Mouse (Mus musculus): ENCODE measurements at regions not wholly inside any gene's neighbourhood (a gene's known extent, or its start where the extent isn't known, plus 50 kb on each side); places are given as distances from the start of the nearest gene placed in this dataset.

DNA sequence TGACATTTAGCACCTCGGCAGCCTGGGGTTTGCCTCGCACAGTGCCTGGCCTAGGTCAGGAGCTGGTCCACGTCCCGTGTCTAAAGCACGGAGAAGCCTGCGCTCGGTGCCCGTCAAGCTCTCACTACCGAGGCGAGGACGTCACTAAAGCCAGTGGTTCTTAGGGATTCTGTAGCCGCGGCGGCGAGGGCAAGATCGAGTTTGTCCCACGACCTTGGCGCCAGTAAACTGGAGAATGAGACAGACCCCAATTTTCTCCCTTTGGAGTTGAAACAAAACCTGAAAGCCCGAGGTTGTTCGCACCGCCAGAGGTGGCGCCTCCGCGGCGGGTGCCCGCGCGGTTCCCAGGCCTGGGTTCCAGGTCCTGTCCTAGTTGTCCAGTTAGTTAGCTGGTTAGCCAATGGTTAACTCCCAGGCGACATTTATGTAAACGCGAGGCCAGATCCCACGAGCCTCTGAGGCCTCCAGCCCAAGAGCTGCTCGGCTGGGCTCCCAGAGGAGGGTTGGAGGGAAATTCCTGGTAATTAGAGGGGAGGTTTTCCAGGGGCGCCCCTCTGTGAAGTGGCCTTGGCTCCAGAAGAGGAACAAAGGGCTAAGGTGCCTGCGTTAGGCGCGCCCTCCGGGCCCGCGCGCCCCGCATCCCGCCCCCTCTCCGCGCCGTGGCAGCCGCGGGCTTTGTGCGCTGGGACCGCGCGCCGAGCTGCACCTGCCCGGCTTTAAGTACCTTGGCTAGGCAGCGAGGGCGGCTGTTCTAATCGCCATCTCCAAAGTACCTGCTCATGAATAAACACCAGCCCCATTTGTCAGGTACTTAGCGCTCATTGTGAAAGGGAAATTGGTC is 74.0 kb downstream of the Rhcg start:
- no peak for DNase-seq (ENCODE audit: low spot score in 2 of 2)

DNA sequence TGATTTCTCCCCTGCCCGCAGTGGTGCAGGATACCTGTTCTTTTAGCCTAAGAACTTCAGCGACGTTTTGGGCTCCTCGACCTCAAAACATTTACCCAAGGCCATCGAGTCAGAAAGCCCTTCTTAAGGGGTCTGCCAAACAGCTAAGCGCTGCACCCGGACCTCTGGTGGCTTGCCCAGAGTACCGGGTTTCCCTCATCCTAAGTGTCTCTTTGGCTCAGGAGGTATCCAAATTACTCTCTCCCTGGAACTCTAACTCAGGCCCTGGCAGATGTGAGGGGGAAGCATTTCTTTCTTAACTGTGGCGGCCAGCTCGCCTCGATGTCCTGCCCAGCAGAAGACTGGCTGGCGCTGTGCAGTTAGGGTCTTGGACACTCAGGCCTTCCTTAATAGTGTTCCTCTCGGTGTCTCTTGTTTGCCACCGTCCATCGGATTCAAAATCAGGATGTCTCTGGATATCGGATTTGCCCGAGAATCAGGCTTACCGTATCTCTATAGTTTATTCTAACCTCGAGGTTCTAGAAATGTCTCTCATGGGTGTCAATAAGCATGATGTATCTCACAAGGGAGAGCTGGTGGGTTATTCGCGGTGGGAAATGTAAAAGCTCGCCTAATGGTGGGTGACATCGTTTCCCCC is 75.0 kb downstream of the Rhcg start:
- DNase-seq (ENCODE audit: low spot score in 2 of 2) = no peak

DNA sequence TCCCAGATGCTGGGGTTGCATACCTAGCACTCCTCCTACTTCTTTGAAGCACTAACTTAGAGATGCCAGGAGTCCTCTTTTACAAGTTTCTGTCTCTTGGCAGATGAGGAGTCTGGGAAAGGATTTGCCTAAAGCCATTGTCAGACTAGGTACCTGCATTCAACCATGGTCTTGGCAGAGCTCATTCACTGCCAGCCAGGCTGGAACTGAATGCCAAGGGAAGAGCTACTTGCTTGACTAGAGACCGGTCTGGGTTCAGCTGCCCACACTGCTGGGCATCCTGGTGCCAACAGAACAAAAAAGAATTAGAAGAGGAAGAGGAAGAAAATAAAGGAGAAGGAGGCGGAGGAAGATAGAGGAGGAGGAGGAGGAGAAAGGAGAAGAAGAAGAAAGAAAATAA is 74.1 kb upstream of the Polg start:
- DNase-seq (ENCODE audit: low spot score in 2 of 2) = no peak

DNA sequence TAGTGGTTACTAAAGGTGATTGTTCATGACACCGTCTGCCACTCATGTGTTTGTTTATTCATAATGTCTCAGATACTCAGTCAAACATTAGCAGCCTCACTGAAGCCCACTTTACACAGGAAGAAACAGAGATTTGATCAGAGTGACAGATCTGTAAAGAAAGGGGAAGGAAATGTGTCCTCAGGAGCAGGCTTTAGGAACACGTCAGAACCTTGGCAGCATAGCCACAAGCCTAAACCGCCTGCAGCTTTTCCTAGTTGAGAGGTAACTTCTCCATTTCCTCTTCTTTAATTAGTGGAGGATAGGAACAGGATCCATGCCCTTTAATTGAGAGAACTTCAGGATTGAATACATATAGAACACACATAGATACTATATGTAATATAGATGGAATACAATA is 73.3 kb upstream of the Polg start:
- no peak for DNase-seq (ENCODE audit: low spot score in 2 of 2)

DNA sequence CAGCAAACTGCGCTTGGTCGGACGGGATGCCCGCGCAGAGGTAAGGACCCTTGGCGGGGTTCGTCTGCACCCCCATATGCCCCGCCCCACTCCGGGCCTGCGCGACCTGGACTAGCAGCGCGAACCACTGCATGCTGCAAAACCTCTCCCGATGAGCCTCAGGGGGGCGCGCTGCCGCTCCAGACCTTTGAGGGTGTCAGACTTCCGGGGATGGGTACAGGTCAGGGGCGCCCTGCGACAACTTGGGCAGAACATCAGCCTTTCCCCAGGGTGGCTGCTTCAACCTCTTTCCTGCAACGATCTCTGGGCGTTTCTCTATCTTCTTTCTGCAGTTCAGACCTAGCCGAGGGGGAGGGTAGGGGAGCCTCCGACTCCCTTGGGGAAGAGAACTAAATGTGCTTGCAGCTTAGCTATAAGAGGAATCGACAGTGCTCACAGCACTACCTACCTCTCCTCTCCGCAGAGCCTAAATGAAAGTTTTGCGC is 70.0 kb upstream of the Polg start:
- DNase-seq (ENCODE audit: low spot score in 2 of 2) = peak; percentile 56 to 72

DNA sequence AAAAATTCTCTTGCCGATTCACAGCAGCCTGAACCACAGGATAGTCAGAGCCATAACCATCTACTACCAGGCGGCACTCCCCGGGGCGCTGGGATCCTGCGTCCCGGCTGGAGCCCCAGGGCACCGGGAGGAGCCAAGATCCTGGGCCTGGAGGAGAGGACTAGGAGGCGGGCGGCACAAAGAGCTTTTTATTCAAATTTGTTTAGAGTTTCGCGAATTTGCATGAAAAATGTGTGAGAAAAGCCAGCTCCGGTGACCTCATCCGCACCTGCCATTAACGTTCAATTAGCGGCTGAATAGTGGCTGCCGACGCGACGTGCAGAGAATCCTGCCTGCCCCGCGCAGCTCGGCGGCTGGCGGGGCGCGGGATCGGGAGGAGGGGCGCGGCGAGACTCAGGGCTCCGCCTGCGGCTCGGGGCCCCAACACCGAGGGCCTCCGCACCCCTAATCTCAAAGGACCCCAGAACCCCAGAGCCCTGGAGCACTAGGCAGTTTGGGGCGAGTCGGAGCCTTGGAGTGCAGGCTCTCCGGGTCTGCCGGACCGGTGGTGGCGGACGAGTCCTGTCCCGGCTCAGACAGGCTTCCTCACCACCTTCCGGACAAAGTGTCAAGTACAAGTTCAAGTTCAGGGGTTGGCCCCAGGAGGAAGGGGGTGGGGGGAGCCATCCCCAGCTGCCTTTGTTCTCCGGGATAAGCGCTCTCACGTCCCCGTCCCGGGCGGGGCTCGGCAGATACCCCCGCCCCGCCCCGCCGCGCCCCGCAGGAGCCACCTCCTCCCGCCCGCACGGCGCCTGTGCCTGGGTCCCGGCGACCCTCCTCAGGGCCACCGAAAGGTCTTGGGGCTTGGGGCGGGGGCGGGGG is 69.3 kb upstream of the Polg start:
- DNase-seq (ENCODE audit: low spot score in 2 of 2) = peak in 1 of 2 experiments; percentile 71

DNA sequence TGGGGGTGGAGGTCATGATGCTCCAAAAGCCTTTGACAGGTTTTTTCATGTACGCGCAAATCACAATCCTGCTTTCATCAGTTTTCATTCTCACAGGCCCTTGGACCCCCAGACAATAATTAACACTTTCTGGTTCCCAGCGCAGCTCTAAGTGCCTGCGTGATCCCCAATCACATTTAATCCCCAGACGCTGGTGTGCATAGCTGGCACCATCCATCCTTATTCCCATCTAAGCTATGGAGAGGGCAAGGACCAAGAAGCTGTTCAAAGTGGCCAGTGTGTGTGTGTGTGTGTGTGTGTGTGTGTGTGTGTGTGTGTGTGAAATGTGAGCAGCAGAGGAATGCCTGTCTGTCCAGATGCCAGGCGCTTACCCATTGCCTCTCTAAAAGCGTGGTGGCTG is 68.7 kb upstream of the Polg start:
- no peak for DNase-seq (ENCODE audit: low spot score in 2 of 2)

DNA sequence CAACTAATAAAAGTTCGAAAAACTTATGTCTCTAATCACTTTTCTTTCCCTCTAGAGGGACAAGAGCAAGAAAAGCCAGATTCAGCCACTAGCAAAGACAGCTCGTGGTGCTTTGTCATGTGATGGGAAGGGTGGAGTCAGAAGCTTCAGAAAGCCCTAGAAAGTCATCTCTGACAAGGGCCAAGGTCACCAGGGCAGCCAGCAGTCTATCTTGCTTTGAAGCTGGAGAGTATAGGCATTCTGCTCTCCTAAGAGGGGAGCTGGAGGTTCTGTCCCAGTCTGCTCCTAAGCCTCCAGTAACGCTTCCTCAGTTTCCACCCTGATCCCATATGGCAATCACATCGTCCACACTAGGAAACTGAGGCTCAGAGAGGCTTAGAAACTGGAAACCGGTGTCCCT is 68.2 kb upstream of the Polg start:
- no peak for DNase-seq (ENCODE audit: low spot score in 2 of 2)

DNA sequence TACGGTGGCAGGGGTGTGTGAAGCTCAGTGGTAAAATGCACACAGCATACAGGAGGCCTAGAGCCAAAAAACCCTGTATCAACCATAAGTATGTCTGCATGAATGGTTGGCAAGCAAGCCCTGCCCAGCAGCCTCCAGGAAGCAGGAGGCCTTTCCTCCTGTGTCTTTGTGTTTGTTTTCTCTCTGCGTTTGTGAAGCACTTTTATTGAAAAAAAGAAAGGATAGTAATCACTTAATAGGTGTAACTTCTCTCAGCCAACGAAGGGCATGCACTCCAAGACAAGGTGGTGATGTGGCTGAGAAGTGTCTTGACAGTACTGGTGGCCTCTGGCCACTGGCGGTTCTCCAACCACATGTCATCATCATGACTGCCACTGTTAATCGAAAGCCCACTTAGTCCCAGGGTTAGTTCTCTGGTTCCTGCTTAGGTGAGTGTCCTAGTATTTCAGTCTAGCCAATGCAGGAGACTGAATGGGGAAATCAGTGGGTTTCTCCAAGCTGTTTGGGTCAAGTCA is 66.5 kb upstream of the Polg start:
- DNase-seq (ENCODE audit: low spot score in 2 of 2) = peak in 1 of 2 experiments; percentile 29

DNA sequence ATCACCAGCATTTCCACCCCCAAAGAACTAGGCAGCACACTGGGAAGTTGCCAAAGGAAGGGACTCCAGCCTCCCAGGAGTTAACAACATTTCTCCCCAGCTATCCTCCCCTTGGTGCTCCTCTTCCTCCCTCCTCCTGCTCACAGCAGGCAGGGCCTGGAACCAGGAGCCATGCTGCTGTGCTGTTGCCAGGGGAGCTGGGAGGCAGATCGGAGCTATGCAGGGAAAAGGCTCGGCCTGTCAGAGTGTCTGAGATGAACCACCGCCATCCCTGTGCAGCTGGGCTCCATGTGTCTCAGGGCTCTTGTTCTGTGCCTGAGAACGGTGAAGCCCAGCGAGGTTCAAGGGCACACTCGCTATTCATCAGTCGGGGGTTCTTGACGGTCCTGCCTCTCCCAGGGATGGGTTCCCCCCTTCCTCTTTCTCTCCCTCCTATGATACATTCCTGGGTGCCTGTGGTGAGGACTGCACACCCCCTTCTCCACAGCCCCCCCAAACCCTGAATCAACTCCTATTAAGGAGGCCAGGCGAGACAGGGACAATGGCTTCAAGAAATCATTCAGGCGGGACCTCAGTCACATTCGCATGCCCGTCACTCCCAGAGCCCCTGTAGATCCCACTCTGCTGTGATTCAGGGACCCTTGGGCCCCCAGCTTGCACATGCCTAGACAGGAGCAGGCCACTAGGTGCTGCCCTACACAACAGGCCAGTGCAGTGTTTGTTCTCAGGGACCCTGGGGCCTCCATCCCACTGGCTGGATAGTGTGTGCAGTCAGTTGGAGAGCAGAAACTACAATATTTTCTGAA is 65.6 kb upstream of the Polg start:
- peak in 1 of 2 experiments; percentile 53 for DNase-seq (ENCODE audit: low spot score in 2 of 2)

DNA sequence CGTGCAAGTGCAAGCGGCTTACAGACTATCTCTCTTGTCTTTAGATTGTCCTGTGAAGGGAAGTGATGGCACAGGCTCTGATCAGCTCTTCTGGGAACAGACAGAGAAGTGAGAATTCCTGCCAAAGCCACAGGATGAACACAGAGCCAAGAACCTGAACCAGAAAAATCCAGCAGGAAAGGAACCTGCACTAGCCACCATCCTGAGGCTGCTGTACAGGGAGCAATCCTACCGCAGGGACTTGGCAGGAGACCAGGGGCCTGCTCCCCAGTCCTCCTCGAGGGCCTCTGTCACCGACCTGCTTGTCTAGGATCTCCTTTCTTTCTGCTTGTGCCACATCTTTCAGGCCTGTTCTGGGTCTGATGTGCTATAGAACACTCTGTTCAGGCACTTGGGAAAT is 65.0 kb upstream of the Polg start:
- peak in 1 of 2 experiments; percentile 46 for DNase-seq (ENCODE audit: low spot score in 2 of 2)

DNA sequence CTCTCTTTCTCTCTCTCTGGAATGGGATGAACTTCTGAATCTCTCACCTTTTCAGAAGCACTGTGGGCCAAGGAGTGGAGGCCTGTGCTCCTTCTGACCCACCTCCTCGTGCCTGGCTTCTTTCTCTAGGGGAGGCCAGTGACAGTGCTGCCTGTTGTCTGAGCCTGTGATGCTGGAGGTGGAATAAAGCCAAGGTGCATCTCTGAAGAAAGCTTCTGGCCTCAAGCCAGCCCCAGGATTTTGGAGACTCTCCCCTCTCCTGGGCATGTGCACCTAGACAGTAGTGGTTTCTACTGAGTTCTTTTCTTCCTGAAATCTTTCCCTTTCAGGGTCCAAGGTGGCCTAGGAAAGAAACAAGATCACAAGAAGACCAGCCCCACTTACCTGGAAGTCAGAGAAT is 63.3 kb upstream of the Polg start:
- peak in 1 of 2 experiments; percentile 43 for DNase-seq (ENCODE audit: low spot score in 2 of 2)

DNA sequence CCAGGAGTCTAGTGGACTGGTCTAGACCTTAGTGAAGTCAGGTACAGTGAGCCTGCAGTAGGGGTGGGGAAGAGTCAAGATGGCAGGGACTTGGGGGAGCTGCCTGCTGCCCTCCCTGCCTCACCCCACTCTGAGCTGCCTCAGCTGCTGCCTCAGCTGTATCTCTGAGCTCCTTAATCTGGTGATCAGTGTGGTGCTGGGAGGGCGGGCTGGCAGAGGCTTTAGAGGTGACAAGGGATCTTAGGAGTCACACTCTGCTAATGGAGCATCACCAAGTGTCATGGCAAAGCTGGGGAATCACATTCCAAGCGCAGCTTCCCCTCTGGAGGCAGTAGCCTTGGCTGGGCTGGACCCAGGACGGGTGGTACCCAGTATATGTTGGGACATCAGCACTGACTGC is 61.8 kb upstream of the Polg start:
- DNase-seq (ENCODE audit: low spot score in 2 of 2) = no peak

DNA sequence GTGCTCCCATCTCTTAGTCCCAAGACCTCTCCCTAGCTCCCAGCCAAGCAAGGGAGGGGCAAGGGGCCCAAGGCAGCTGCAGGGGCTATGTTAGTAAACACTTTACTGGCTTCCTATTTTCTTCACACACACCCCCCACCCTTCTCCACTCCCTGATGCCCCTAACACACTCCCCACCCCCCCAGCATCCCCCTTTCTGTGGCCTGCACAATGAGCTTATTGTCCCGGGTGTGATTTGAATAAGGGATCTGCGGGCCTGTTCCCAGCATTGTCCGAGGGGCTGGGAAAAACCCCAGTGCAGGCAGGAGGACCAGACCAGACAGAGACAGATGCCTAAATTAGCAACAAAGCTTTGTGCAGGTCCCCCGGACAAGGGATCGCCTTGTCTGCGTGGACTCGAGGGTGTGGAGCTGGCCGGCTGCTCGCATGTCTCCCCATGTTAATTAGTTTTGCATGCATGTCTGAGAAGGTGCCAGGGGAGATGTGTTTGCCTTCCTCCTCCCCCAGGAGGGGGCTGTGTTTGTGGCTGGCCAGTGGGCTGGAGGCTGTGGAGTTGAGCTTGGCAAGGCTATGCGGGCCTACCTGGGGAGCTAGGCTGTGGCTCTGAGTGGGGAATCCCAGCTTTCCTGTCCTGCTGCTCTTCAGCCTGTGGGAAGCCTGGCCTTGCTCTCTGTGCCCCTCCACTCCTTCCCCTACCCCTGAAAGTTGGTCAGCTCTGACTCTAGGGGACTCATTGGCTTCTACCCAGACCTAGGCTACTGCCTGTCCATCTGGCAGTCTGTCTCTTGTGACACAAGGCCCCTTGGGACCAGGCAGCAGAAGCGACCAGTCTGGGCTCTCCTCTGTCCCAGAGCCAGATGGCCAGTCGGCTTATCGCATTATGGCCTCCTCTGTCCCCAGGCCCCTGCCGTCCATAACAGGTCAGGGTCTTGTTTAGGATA is 59.8 kb upstream of the Polg start:
- peak in 1 of 2 experiments; percentile 68 for DNase-seq (ENCODE audit: low spot score in 2 of 2)

DNA sequence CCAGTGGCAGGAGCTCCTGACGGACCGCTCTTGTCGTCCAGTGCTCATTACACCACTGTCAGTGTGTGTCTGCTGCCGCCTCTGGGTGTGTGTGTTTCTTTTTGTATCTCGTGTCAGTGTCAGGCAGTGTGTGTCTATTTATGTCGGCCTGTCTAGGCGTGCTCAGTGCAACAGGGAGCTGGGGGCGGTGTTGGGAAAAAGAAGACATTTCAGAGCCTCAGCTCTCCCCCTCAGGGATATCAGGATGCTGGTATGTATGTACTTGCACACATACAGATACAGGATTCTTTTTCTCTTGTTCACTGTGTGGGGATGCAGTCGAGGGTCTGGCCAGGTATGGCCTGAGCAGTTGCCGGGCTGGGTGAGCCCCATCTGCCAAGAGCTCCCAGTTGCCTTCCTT is 58.8 kb upstream of the Polg start:
- DNase-seq (ENCODE audit: low spot score in 2 of 2) = no peak

DNA sequence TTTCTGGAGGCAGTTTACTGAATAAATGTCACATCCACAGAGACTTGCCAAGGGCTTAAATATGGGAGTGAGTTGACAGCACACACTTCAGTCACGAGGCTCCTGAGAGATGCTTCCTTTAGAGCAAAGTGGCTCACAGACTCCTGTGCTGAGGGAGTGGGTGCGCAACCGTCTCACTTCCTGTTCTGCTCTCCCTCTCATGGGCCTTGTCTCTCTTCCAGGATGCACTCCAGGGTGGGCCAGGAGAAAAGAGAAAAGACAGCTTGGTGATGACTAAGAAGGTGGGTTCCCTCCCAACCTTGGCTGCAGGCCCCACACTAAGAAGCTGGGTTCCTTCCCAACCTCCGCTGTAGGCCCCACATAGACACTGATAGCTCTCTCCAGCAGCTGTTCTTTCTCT is 57.5 kb upstream of the Polg start:
- DNase-seq (ENCODE audit: low spot score in 2 of 2) = peak in 1 of 2 experiments; percentile 37

DNA sequence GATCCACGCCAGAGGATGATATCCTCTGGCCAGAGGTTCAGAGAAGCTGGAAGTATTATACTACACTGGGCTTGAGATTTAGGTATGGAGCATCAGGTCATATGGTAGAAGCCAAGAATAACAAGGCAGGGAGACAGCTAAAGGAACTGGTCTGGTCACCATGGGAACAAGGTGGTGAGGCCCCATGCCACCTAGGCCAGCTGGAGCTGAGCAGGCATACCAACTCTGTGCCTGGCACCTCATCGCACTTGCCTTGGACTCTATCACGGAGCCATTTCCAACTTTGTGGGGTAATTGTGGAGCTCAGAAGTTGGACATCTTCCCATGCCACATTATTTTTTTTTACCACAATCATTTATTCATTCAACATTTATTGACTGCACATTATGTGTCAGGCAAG is 55.9 kb upstream of the Polg start:
- no peak for DNase-seq (ENCODE audit: low spot score in 2 of 2)

DNA sequence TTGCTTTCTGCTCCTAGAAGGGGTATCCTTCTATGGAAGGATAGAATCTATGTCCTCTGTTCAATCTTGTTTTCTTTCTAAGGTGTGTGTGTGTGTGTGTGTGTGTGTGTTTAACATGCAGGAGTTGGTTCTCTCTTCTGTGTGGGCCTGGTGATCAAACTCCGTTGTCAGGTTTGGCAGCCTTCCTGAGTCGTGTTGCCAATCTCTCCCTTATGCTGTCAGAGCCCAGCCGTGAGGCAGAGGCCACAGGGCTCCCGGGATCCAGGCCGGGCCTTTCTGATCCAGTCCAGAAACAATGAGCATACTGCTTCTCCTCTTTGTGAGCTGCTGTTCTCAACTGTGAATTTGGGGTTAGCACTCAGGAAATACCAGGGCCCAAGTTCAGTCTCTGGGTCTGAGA is 55.1 kb upstream of the Polg start:
- DNase-seq (ENCODE audit: low spot score in 2 of 2) = peak in 1 of 2 experiments; percentile 73

DNA sequence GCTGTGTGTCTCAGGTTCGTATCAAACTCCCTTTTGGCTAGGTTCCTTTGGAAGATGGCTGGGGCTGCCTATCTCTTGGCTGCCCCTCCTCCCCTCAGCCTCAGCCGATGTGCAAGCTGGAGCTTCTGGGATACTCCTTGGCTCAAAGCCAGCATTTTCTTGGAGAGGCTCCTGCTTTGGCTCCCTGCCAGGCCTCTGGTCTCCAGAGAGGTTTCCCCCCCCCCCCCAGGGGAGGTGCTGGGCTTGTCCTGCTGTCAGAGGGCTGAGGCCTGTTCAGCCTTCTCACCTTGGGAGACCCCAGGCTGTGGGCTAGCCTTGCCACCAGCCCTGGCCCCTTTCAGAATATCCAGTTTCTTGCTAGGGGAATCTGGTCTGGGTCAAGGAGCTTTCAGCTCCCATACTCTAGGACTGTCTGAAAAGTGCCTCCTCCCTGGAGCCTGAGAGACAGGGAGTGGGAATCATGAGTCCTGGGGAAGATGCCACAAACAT is 54.1 kb upstream of the Polg start:
- peak; percentile 70 to 90 for DNase-seq (ENCODE audit: low spot score in 2 of 2)

DNA sequence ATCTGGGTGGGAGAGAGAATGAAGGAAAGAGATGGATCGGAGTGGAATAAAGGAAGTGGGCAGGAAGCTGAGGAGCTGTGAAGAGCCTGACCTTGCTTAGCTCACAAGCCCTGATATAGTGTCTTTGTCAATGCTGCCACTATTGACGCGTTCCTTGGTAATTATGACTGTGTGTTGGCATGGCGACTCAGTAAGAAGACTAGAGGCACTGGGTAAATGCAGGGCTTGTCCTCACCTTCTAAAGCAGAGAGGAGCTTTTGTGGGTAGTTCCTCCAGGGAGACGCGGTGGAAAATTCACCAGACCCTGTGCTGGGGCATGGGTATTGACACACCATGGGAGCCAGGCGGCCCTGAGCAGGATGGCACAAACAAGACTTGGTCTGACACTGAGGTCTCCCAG is 52.8 kb upstream of the Polg start:
- DNase-seq (ENCODE audit: low spot score in 2 of 2) = no peak

Data from cerebellum, postnatal 4 days (tissue).